Mouse (Mus musculus) heart, postnatal 0 days (tissue): ENCODE measurements around the gene Stk39.

Experiments used
- CTCF ChIP-seq: IDR thresholded peaks from 2 replicates; pipeline ENCODE4 v1.5.1; 2016; ENCODE audit warnings: antibody characterized with exemption, control low read depth, low read depth
- EP300 ChIP-seq: IDR thresholded peaks from 2 replicates; pipeline ENCODE4 v1.6.1; 2016; ENCODE audit warnings: antibody characterized with exemption, low read depth

GRCm38 (mm10) chr2:68464456-68464855 is 7.6 kb downstream of the Stk39 start:
- no peak for TF ChIP-seq CTCF
- no peak for TF ChIP-seq EP300
